Mouse (Mus musculus) spleen, adult 2 months (tissue): ENCODE results near the gene Myo10.

Source experiments
- CTCF ChIP-seq: fragments of 200-500 bp; IDR thresholded peaks from 2 replicates; pipeline ENCODE4 v1.5.1; 2011; ENCODE audit warnings: mild to moderate bottlenecking, inconsistent platforms; ENCODE audit not compliant: insufficient read depth, insufficient read length, insufficient replicate concordance; ENCODE audit errors: extremely low read depth
- POLR2A ChIP-seq: fragments of 200-500 bp; IDR thresholded peaks from 2 replicates; pipeline ENCODE4 v1.6.1; 2011; ENCODE audit warnings: low read depth, low read length, inconsistent platforms

DNA sequence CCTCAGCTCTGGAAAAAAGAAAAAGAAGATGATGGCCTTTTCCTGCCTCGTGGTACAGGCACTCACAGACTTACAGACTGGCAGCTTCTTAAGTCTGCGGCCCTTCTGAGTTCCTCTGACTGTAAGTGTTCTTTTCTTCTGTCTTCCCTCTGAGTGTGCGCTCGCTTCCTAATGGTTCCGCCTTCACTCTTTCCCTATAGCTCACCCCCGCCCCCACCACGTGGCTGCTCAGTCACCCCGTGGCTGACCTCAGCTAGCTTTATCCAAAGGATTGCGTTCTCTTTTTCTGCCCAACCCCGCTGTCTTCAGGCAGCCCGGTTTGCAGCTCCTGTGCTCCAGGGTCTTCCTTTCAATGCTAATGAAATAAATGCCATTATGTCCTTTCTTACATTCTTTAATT is 129.2 kb downstream of the Myo10 start:
- TF ChIP-seq POLR2A (no peak), CTCF (no peak)
